Mouse (Mus musculus) CH12.LX (cell line): ENCODE measurements around the gene Gm2a. TPM values are rescaled to one million over a fixed set of nuclear protein-coding genes. Genes with fewer than 3 reads are reported as not detected.

Experiments used
- DNase-seq: peaks from one replicate; pipeline ENCODE4 v3.0.0-alpha.2; 2013; ENCODE audit errors: extremely low read depth
- H3K27ac ChIP-seq: 2 replicates; pipeline ENCODE4 v1.5.1; 2012; ENCODE audit warnings: low read depth, mild to moderate bottlenecking, control low read depth, moderate library complexity; ENCODE audit not compliant: insufficient read depth
- H3K27me3 ChIP-seq: replicated peaks from 2 replicates; pipeline ENCODE3; 2012; ENCODE audit warnings: inconsistent platforms
- H3K36me3 ChIP-seq, 2 experiments: replicated peaks in 1 of 2; 2 replicates each; pipeline versions ENCODE3 to v1.6.1; 2012; ENCODE audit warnings: inconsistent platforms in 1 of 2, low read length in 1 of 2, mild to moderate bottlenecking in 1 of 2, mixed read lengths in 1 of 2, moderate library complexity in 1 of 2; ENCODE audit not compliant: control insufficient read depth in 1 of 2, insufficient read depth in 1 of 2
- H3K4me1 ChIP-seq, 2 experiments: 2 replicates each; pipeline ENCODE4 v1.6.1; 2012; ENCODE audit warnings: inconsistent platforms in 1 of 2, moderate library complexity in 1 of 2; ENCODE audit not compliant: insufficient read depth in 2 of 2, control insufficient read depth in 1 of 2
- H3K4me2 ChIP-seq: 2 replicates; pipeline ENCODE4 v1.6.1; 2012; ENCODE audit warnings: low read depth, mild to moderate bottlenecking, control low read depth; ENCODE audit not compliant: poor library complexity, insufficient read depth, severe bottlenecking
- H3K4me3 ChIP-seq, 3 experiments: fragments of 150-350 bp in 1 of 3; sonication (generic) in 1 of 3; replicated peaks in 1 of 3; 2 replicates each; pipeline versions ENCODE3 to v1.5.1; 2011 to 2012; ENCODE audit warnings: low read depth in 2 of 3, low read length in 2 of 3, mild to moderate bottlenecking in 2 of 3, moderate library complexity in 2 of 3, control low read depth in 1 of 3, improper control_type of control experiment in 1 of 3, inconsistent platforms in 1 of 3, mixed read lengths in 1 of 3; ENCODE audit not compliant: poor library complexity in 1 of 3
- H3K79me2 ChIP-seq: replicated peaks from 2 replicates; pipeline ENCODE4 v1.6.1; 2012; ENCODE audit warnings: mild to moderate bottlenecking, moderate library complexity; ENCODE audit not compliant: control insufficient read depth, poor library complexity, insufficient read depth, severe bottlenecking; ENCODE audit errors: extremely low read depth
- H3K9ac ChIP-seq: 2 replicates; pipeline ENCODE4 v1.6.1; 2012; ENCODE audit warnings: low read depth, mild to moderate bottlenecking, control low read depth, moderate library complexity; ENCODE audit not compliant: insufficient read depth
- H3K9me3 ChIP-seq: replicated peaks from 2 replicates; pipeline ENCODE3; 2012; ENCODE audit warnings: low read length, inconsistent platforms, mixed read lengths
- BHLHE40 ChIP-seq: IDR thresholded peaks from 2 replicates; pipeline ENCODE4 v1.6.1; 2011; ENCODE audit warnings: mild to moderate bottlenecking, low read depth, low read length, improper control_type of control experiment
- CHD2 ChIP-seq: IDR thresholded peaks from 2 replicates; pipeline ENCODE4 v1.6.1; 2011; ENCODE audit warnings: low read length, improper control_type of control experiment
- CTCF ChIP-seq, 2 experiments: IDR thresholded peaks in 1 of 2; conservative IDR thresholded peaks in 1 of 2; 2 replicates each; pipeline ENCODE4 v1.5.1; 2011 to 2012; ENCODE audit warnings: low read depth in 2 of 2, low read length in 2 of 2, improper control_type of control experiment in 1 of 2, inconsistent platforms in 1 of 2, mild to moderate bottlenecking in 1 of 2, moderate library complexity in 1 of 2
- ELF1 ChIP-seq: IDR thresholded peaks from 2 replicates; pipeline ENCODE4 v1.6.1; 2014; ENCODE audit warnings: low read depth, mild to moderate bottlenecking, inconsistent platforms, low read length, improper control_type of control experiment
- EP300 ChIP-seq: IDR thresholded peaks from 2 replicates; pipeline ENCODE4 v1.6.1; 2011; ENCODE audit warnings: low read length, improper control_type of control experiment
- ETS1 ChIP-seq: conservative IDR thresholded peaks from 2 replicates; pipeline ENCODE4 v1.6.1; 2012; ENCODE audit warnings: low read depth, mild to moderate bottlenecking, inconsistent platforms, low read length, improper control_type of control experiment, moderate library complexity
- GABPA ChIP-seq: IDR thresholded peaks from 2 replicates; pipeline ENCODE4 v1.6.1; 2012; ENCODE audit warnings: low read depth, low read length, improper control_type of control experiment, inconsistent platforms; ENCODE audit not compliant: insufficient replicate concordance
- HCFC1 ChIP-seq: IDR thresholded peaks from 2 replicates; pipeline ENCODE4 v1.6.1; 2012; ENCODE audit warnings: low read depth, mild to moderate bottlenecking, inconsistent platforms, low read length, improper control_type of control experiment
- IRF4 ChIP-seq: IDR thresholded peaks from 2 replicates; pipeline ENCODE4 v1.6.1; 2014; ENCODE audit warnings: low read depth, mild to moderate bottlenecking, inconsistent platforms, low read length, improper control_type of control experiment
- JUND ChIP-seq: conservative IDR thresholded peaks from 2 replicates; pipeline ENCODE4 v1.6.1; 2011; ENCODE audit warnings: low read depth, low read length, improper control_type of control experiment
- KAT2A ChIP-seq: IDR thresholded peaks from 2 replicates; pipeline ENCODE4 v1.6.1; 2012; ENCODE audit warnings: low read length, improper control_type of control experiment, inconsistent platforms; ENCODE audit not compliant: insufficient replicate concordance
- MAFK ChIP-seq: IDR thresholded peaks from 2 replicates; pipeline ENCODE4 v1.6.1; 2011; ENCODE audit warnings: low read length, improper control_type of control experiment; ENCODE audit not compliant: insufficient replicate concordance
- MAZ ChIP-seq: IDR thresholded peaks from 2 replicates; pipeline ENCODE4 v1.6.1; 2012; ENCODE audit warnings: low read depth, mild to moderate bottlenecking, inconsistent platforms, low read length, improper control_type of control experiment, moderate library complexity
- MEF2A ChIP-seq: IDR thresholded peaks from 2 replicates; pipeline ENCODE4 v1.6.1; 2014; ENCODE audit warnings: low read depth, mild to moderate bottlenecking, inconsistent platforms, low read length, improper control_type of control experiment, borderline replicate concordance
- MXI1 ChIP-seq: IDR thresholded peaks from 2 replicates; pipeline ENCODE4 v1.6.1; 2011; ENCODE audit warnings: mild to moderate bottlenecking, low read depth, low read length, improper control_type of control experiment
- MYC ChIP-seq: IDR thresholded peaks from 2 replicates; pipeline ENCODE4 v1.6.1; 2011; ENCODE audit warnings: low read depth, mild to moderate bottlenecking, improper control_type of control experiment, low read length
- NELFE ChIP-seq: IDR thresholded peaks from 2 replicates; pipeline ENCODE4 v1.6.1; 2011; ENCODE audit warnings: low read depth, low read length, improper control_type of control experiment
- POLR2A ChIP-seq: IDR thresholded peaks from 2 replicates; pipeline ENCODE4 v1.6.1; 2011; ENCODE audit warnings: low read depth, mild to moderate bottlenecking, improper control_type of control experiment, low read length
- POLR2AphosphoS2 ChIP-seq: IDR thresholded peaks from 2 replicates; pipeline ENCODE4 v1.6.1; 2011; ENCODE audit warnings: low read depth, low read length, improper control_type of control experiment
- RCOR1 ChIP-seq: conservative IDR thresholded peaks from 2 replicates; pipeline ENCODE4 v1.6.1; 2012; ENCODE audit warnings: low read depth, mild to moderate bottlenecking, inconsistent platforms, low read length, improper control_type of control experiment
- SIN3A ChIP-seq: IDR thresholded peaks from 2 replicates; pipeline ENCODE4 v1.6.1; 2012; ENCODE audit warnings: low read length, improper control_type of control experiment, inconsistent platforms
- SMC3 ChIP-seq: IDR thresholded peaks from 2 replicates; pipeline ENCODE4 v1.6.1; 2011; ENCODE audit warnings: low read depth, low read length, improper control_type of control experiment
- TCF12 ChIP-seq: IDR thresholded peaks from 2 replicates; pipeline ENCODE4 v1.6.1; 2014; ENCODE audit warnings: low read depth, mild to moderate bottlenecking, inconsistent platforms, low read length, improper control_type of control experiment
- USF1 ChIP-seq: IDR thresholded peaks from 2 replicates; pipeline ENCODE4 v1.6.1; 2014; ENCODE audit warnings: low read depth, mild to moderate bottlenecking, inconsistent platforms, low read length, improper control_type of control experiment
- USF2 ChIP-seq: conservative IDR thresholded peaks from 2 replicates; pipeline ENCODE4 v1.6.1; 2011; ENCODE audit warnings: low read depth, low read length, improper control_type of control experiment
- ZC3H11A ChIP-seq: IDR thresholded peaks from 2 replicates; pipeline ENCODE4 v1.6.1; 2012; ENCODE audit warnings: low read depth, mild to moderate bottlenecking, inconsistent platforms, low read length, improper control_type of control experiment
- ZKSCAN1 ChIP-seq: IDR thresholded peaks from 2 replicates; pipeline ENCODE4 v1.6.1; 2012; ENCODE audit warnings: low read depth, inconsistent platforms, low read length, improper control_type of control experiment, borderline replicate concordance
- ZMIZ1 ChIP-seq: IDR thresholded peaks from 2 replicates; pipeline ENCODE4 v1.6.1; 2012; ENCODE audit warnings: low read depth, mild to moderate bottlenecking, inconsistent platforms, low read length, improper control_type of control experiment
- ZNF384 ChIP-seq: IDR thresholded peaks from 2 replicates; pipeline ENCODE4 v1.6.1; 2012; ENCODE audit warnings: low read depth, low read length, improper control_type of control experiment, inconsistent platforms
- dilution Hi-C: fragments of 300-500 bp; cut with MboI; formaldehyde crosslinking; loops from 2 replicates; pipeline ENCODE4 v1.14.3; 2020; ENCODE audit warnings: low sequenced_read_pairs; ENCODE audit not compliant: extremely low pct_unique_long_range_greater_than_20kb, extremely low pct_ligation_motif_present
- in situ Hi-C: fragments of 300-500 bp; cut with MboI; formaldehyde crosslinking; loops from 3 replicates; pipeline ENCODE4 v1.14.3; 2019; ENCODE audit warnings: low sequenced_read_pairs, low pct_ligation_motif_present, low pct_unique_long_range_greater_than_20kb, mixed read lengths
- polyA plus RNA-seq: library from polyadenylated mRNA; unstranded; fragments of >175 nt; gene quantifications from 2 replicates; pipeline ENCODE4 v1.2.1, GENCODE M21; 2012; ENCODE audit warnings: low read depth; ENCODE audit not compliant: insufficient read length
- total RNA-seq, 2 experiments: library from RNA; depleted of rRNA; stranded (reverse); fragments of 300-350 nt in 1 of 2; fragments of >200 nt in 1 of 2; gene quantifications; 2 replicates each; pipeline ENCODE4 v1.2.3; 2012 to 2014

Gm2a gene
- total and polyA plus RNA-seq, 3 experiments: 10.0 to 26.5 (median 25.6) TPM

- Histone ChIP-seq H3K36me3 (no peaks in the 10 kb centered on the region), H3K4me3 (no peak overlapping the region)
- TF ChIP-seq MAZ (no peak), USF2 (no peak), NELFE (no peak), IRF4 (no peak), ZKSCAN1 (no peak), USF1 (no peak), ZMIZ1 (no peak), MEF2A (no peak), ZC3H11A (no peak), POLR2A (no peak), BHLHE40 (no peak)
- TF ChIP-seq, all 38 proteins: peak for 0
- H3K9me3 ChIP-seq: peaks cover 4% of the 10 kb centered on the region
- no peak overlapping the region for H3K9ac ChIP-seq
- in situ Hi-C loops: no loop called here
- H3K79me2 ChIP-seq: no peaks in the 10 kb centered on the region
- no peak overlapping the region for H3K4me2 ChIP-seq
- H3K27me3 ChIP-seq: no peaks in the 10 kb centered on the region
- no peak overlapping the region for H3K27ac ChIP-seq
- dilution Hi-C loops: no loop called here
- H3K4me1 ChIP-seq: peaks cover 14 to 34% of the 10 kb centered on the region in 2 experiments
- DNase-seq: no peak
These were observed 22.3 kb upstream of the Gm2a start for GRCm38 (mm10) chr11:55075602-55076001.

- H3K27ac ChIP-seq: no peak overlapping the region
- H3K36me3 ChIP-seq: no peaks in the 10 kb centered on the region
These were observed 21.7 kb upstream of the Gm2a start for GRCm38 (mm10) chr11:55076234-55076633.

More at GRCm38 (mm10) chr11:55076234-55076633, 21.7 kb upstream of the Gm2a start:
- Histone ChIP-seq H3K4me1 (peaks cover 14 to 34% of the 10 kb centered on the region in 2 experiments), H3K27me3 (no peaks in the 10 kb centered on the region), H3K4me3 (no peak overlapping the region), H3K79me2 (no peaks in the 10 kb centered on the region), H3K9ac (no peak overlapping the region), H3K9me3 (peaks cover 4% of the 10 kb centered on the region), H3K4me2 (0 out of 2 replicates have a peak overlapping the region, but pooled peaks have one; percentile 59)
- TF ChIP-seq SMC3 (no peak), USF2 (no peak), IRF4 (peak; percentile 64), JUND (no peak), GABPA (no peak), BHLHE40 (peak; percentile 58), ZC3H11A (no peak), MYC (no peak), KAT2A (0 out of 2 replicates have a peak, but pooled peaks have one; percentile 29), USF1 (no peak), MEF2A (peak; percentile 39; the same call in 1 of the 2 replicates), MAZ (no peak), ETS1 (no peak), MAFK (no peak), TCF12 (0 out of 2 replicates have a peak, but pooled peaks have one; percentile 1), RCOR1 (0 out of 2 replicates have a peak, but pooled peaks have one; percentile 35), ZKSCAN1 (no peak), MXI1 (no peak), ELF1 (0 out of 2 replicates have a peak, but pooled peaks have one; percentile 17), CTCF (conservative IDR thresholded peaks at IDR 0.05 in 1 of 2, IDR thresholded peaks at IDR 0.05 in 1 of 2; ENCODE audit: low read depth in 2 of 2, low read length in 2 of 2) (no peak), SIN3A (no peak), CHD2 (0 out of 2 replicates have a peak, but pooled peaks have one; percentile 13), EP300 (peak; percentile 80), POLR2AphosphoS2 (no peak), ZNF384 (no peak), HCFC1 (no peak)
- dilution Hi-C loops: no loop called here
- peak; percentile 53 for DNase-seq
- in situ Hi-C loops: no loop called here
